Mouse (Mus musculus) kidney, embryonic 16.5 days (tissue): Measurements from ENCODE around the gene Gm14124. TPM values are rescaled to one million over a fixed set of nuclear protein-coding genes. Genes with fewer than 3 reads are reported as not detected.
"Not testable (repeated sequence)": the region's sequence is repeated elsewhere in the genome, so short reads cannot be mapped to it uniquely, and the experiment has no call there.

Experiments used
- ATAC-seq: fragments of 200-750 bp; cut with Nextera tagmentation; 2 replicates; pipeline ENCODE4 v1.8.0; 2017; ENCODE audit warnings: moderate TSS enrichment; ENCODE audit not compliant: low FRiP score, low TSS enrichment
- H3K27ac ChIP-seq: fragments of 300-500 bp; sonication (generic); 2 replicates; pipeline ENCODE4 v1.5.1; 2014; ENCODE audit warnings: low read length
- H3K27me3 ChIP-seq: fragments of 300-500 bp; sonication (generic); 2 replicates; pipeline ENCODE4 v1.6.1; 2014; ENCODE audit warnings: low read length, control low read depth, mixed read lengths; ENCODE audit not compliant: insufficient read depth
- H3K36me3 ChIP-seq: fragments of 300-500 bp; sonication (generic); 2 replicates; pipeline ENCODE4 v1.6.1; 2014; ENCODE audit warnings: low read length, control low read depth, mixed read lengths; ENCODE audit not compliant: insufficient read depth
- H3K4me1 ChIP-seq: fragments of 300-500 bp; sonication (generic); 2 replicates; pipeline ENCODE4 v1.6.1; 2014; ENCODE audit warnings: low read length, control low read depth, mixed read lengths; ENCODE audit not compliant: insufficient read depth
- H3K4me2 ChIP-seq: fragments of 300-500 bp; sonication (generic); replicated peaks from 2 replicates; pipeline ENCODE4 v1.6.1; 2014; ENCODE audit warnings: low read depth, low read length
- H3K4me3 ChIP-seq: fragments of 300-500 bp; sonication (generic); 2 replicates; pipeline ENCODE4 v1.5.1; 2014; ENCODE audit warnings: mild to moderate bottlenecking, low read length
- H3K9ac ChIP-seq: fragments of 300-500 bp; sonication (generic); replicated peaks from 2 replicates; pipeline ENCODE4 v1.6.1; 2014; ENCODE audit warnings: low read length
- H3K9me3 ChIP-seq: fragments of 300-500 bp; sonication (generic); 2 replicates; pipeline ENCODE4 v1.6.1; 2016; ENCODE audit warnings: low read length, control low read depth
- WGBS: fragments of 180-500 bp; shearing (Covaris S2); extraction: QIAGEN DNeasy Blood & Tissue Kit; methylation state at CpG from one replicate; pipeline ENCODE4 v1.1.7; 2014; 5-methylcytosine and 5-hydroxymethylcytosine counted together
- polyA plus RNA-seq: library from polyadenylated mRNA; unstranded; fragments of >200 nt; fragmentation: Nextera tagmentation; extraction: Ambion mirVana; gene quantifications from 2 replicates; pipeline ENCODE4 v1.2.1, GENCODE M21; 2015

Gene Gm14124
- polyA plus RNA-seq = 0.06 TPM in 1 of 2 replicates, not detected in the other

DNA sequence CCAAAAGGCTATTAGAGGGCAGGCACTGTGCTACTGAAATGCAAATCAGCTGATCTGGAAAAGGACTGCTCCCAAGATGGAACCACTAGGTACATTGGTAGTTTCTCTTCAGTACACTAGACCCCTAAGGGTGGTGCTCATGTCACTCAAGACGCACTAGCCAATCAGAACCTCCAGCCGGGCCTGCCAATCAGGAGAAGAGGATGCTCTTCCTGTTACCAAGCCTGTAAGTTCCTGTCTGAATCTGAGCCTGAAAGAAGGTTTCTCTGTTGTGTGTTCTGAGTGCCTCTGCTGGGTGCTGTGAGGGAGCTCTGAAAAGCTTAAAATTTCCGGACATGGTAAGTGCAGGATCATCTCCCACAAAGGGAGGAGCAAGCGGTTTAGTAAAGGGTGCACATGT lies at the start of gene Gm14124:
Gm14124 (plus strand) TSS at position 227 of the 400 bp plus-strand sequence.
- not testable (repeated sequence) for H3K27me3 ChIP-seq, H3K9ac ChIP-seq, H3K27ac ChIP-seq, H3K4me3 ChIP-seq, H3K36me3 ChIP-seq, H3K4me1 ChIP-seq, ATAC-seq, H3K4me2 ChIP-seq, H3K9me3 ChIP-seq
- 85% methylated on average over 3 of the region's 4 CpGs for WGBS

DNA sequence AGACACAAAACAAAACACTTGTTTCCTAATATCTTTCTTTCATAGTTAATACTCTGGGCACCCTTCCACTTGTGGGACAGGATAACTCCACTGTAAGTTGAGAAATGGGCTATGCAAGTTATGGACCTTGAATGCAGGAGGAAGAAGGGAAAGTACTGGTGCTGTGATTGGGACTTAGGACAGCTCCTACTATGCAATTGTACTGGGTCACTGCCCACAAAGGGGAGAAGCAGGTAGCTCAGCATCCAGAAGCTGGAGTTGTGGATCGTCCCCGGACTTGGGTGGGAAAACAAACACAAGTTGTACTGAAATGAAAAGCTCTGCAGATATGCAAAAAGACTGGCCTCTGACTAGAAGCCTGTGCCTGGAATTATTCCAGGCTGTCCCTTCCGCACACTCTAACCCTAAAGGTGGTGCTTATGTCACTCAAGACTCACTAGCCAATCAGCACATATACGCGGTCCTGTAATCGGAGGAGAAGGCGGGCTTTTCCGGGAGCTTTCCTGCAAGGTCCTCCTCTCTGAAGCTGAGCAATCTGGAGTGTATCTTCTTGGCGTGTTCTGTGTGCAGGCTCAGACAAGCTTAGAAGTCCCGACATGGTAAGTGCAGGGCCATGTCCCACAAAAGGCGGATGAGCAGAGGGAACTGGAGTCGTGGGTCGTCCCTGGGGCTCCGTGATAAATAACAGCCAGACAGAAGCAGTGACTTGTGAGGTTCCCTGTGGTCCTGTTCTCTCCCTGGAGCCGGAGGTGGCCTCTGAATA lies 39.5 kb upstream of the Gm14124 start, which contains the start of gene Zfp937:
Zfp937 (plus strand) TSS at position 474 of the 763 bp plus-strand sequence.
- H3K36me3 ChIP-seq, H3K9me3 ChIP-seq, H3K4me1 ChIP-seq, H3K27me3 ChIP-seq: not testable (repeated sequence)
- peak within 1 kb of the TSS; percentile 61 for H3K9ac ChIP-seq
- WGBS = 0% methylated on average over 15 of the region's 15 CpGs
- ATAC-seq = peak; percentile 100
- H3K27ac ChIP-seq = 0 out of 2 replicates have a peak within 1 kb of the TSS, but pooled peaks have one; percentile 66
- peak within 1 kb of the TSS; percentile 41 for H3K4me2 ChIP-seq
- H3K4me3 ChIP-seq = peak within 1 kb of the TSS; percentile 49

DNA sequence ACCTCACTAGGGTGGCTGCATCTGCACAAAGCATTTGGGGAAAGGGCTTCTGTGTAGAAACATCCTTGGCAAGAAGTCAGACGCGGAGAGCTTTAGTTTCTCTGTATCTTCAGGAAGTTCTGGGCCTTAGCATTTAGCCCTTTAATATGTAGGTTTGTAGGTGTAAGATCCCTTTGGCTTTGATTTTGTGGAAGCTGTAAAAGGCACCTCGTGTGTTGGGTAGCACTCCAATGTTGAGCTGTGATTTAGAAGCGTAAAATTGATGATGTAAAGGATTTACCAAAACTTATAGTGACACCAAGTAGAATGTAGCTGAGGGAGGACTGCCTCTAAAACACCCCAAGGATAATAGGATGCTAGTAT lies 39.0 kb upstream of the Gm14124 start:
- H3K36me3 ChIP-seq, H3K4me1 ChIP-seq, H3K9me3 ChIP-seq, H3K27me3 ChIP-seq: not testable (repeated sequence)
- Histone ChIP-seq H3K4me3 (peak overlapping the region; percentile 49), H3K4me2 (peak overlapping the region; percentile 41), H3K9ac (peak overlapping the region; percentile 61), H3K27ac (0 out of 2 replicates have a peak overlapping the region, but pooled peaks have one; percentile 66)
- peak; percentile 21; the same call in 1 of the 2 replicates for ATAC-seq
- 2% methylated on average over 3 of the region's 4 CpGs for WGBS

GRCm38 (mm10) chr2:150223263-150223662 lies 34.1 kb upstream of the Gm14124 start:
- ATAC-seq, H3K36me3 ChIP-seq, H3K4me2 ChIP-seq, H3K27ac ChIP-seq, H3K4me3 ChIP-seq, H3K4me1 ChIP-seq, H3K27me3 ChIP-seq, H3K9me3 ChIP-seq, H3K9ac ChIP-seq: not testable (repeated sequence)

DNA sequence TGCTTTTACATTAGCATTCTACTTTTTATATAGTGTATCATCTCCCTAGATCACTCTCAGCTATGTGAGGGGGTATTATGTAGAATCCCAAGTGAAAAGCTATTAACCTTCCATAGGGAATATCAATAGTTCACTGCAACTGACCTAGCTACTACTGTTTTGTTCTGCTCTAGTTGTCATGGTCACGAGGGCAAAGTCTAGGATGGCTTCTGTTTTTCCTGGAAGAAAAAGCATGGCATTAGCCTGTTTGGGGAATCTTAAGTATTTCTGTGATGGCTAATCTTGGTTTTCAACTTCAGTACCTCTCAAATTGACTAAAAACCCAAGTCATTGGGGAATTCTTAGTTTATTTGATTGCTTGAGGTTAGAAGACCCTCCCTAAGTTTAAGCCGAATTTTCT lies 14.1 kb upstream of the Gm14124 start:
- Histone ChIP-seq H3K36me3 (peaks cover 27% of the 10 kb centered on the region), H3K4me3 (no peak overlapping the region), H3K27ac (no peak overlapping the region), H3K27me3 (no peaks in the 10 kb centered on the region), H3K4me2 (no peak overlapping the region), H3K9ac (no peak overlapping the region), H3K9me3 (peaks cover 39% of the 10 kb centered on the region), H3K4me1 (no peaks in the 10 kb centered on the region)
- no peak for ATAC-seq
- WGBS = 91% methylated on average over 2 of the region's 2 CpGs

GRCm38 (mm10) chr2:150255491-150255890 lies 1.8 kb upstream of the Gm14124 start, which contains the start of gene Gm21994:
Gene Gm21994 (minus strand): TSS chr2:150255591.
- not testable (repeated sequence) for H3K27ac ChIP-seq, ATAC-seq, H3K9me3 ChIP-seq, H3K4me3 ChIP-seq, H3K36me3 ChIP-seq, H3K9ac ChIP-seq, H3K4me2 ChIP-seq, H3K27me3 ChIP-seq, H3K4me1 ChIP-seq
- 49% methylated on average over 2 of the region's 2 CpGs for WGBS

DNA sequence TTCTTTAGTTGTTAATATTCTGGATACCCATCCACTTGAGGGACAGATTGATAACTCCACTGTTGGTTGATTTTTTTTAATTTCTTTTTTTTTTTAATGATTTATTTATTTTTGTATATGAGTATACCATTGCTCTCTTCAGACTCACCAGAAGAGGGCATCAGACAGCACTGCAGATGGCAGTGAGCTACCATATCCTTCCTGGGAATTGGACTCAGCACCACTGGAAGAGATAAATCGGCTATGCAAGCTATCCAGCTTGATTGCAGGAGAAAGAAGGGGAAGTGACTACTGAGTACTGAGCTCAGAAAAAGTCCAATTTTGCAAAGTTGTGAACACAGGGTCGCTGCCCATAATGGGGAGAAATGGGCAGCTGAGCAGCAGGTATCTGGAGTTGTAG lies 456 bp upstream of the Gm14124 start:
- WGBS = 73% methylated on average over 2 of the region's 2 CpGs
- not testable (repeated sequence) for H3K27ac ChIP-seq, ATAC-seq

DNA sequence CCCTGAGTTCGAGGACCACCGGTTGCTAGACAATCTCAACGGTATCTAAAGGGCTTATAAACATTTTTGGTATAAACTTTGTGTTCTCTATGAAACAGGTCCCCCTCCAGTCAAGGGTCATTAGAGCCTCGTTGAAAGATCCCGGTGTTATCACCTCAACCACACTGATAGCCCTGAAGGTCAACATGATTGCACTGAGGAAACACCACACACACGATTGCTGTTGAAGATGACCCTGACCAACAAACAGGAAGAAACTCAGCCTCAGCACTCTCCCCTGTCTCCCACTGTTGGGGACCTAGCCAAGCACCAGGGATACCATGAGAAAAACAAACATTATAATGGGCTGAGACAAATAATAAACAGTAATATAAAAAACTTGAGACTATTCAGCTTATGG lies 36.4 kb downstream of the Gm14124 start:
- H3K9ac ChIP-seq = no peak overlapping the region
- no peak for ATAC-seq
- no peaks in the 10 kb centered on the region for H3K36me3 ChIP-seq
- 77% methylated on average over 6 of the region's 6 CpGs for WGBS
- no peaks in the 10 kb centered on the region for H3K27me3 ChIP-seq
- H3K27ac ChIP-seq = no peak overlapping the region
- no peak overlapping the region for H3K4me2 ChIP-seq
- H3K9me3 ChIP-seq = no peaks in the 10 kb centered on the region
- no peak overlapping the region for H3K4me3 ChIP-seq
- no peaks in the 10 kb centered on the region for H3K4me1 ChIP-seq

More for the DNA sequence above, 456 bp upstream of the Gm14124 start:
- not testable (repeated sequence) for H3K9me3 ChIP-seq, H3K4me2 ChIP-seq, H3K27me3 ChIP-seq, H3K36me3 ChIP-seq, H3K9ac ChIP-seq, H3K4me3 ChIP-seq, H3K4me1 ChIP-seq

- no peak overlapping the region for H3K4me2 ChIP-seq
- H3K27me3 ChIP-seq = no peaks in the 10 kb centered on the region
- no peak overlapping the region for H3K9ac ChIP-seq
- H3K4me3 ChIP-seq = no peak overlapping the region
- H3K4me1 ChIP-seq = no peaks in the 10 kb centered on the region
- H3K9me3 ChIP-seq = no peaks in the 10 kb centered on the region
- ATAC-seq = no peak
- H3K36me3 ChIP-seq = no peaks in the 10 kb centered on the region
- H3K27ac ChIP-seq = no peak overlapping the region
- WGBS = 67% methylated on average over 1 of the region's 1 CpGs
These were observed 41.8 kb downstream of the Gm14124 start for GRCm38 (mm10) chr2:150299096-150299495.

GRCm38 (mm10) chr2:150307183-150307773 lies 50.0 kb downstream of the Gm14124 start:
- H3K4me2 ChIP-seq = no peak overlapping the region
- ATAC-seq = no peak
- H3K4me1 ChIP-seq = no peaks in the 10 kb centered on the region
- no peaks in the 10 kb centered on the region for H3K36me3 ChIP-seq
- H3K4me3 ChIP-seq = no peak overlapping the region
- H3K9ac ChIP-seq = no peak overlapping the region
- H3K9me3 ChIP-seq = no peaks in the 10 kb centered on the region
- H3K27me3 ChIP-seq = no peaks in the 10 kb centered on the region
- WGBS = 81% methylated on average over 10 of the region's 10 CpGs
- no peak overlapping the region for H3K27ac ChIP-seq
